Mouse (Mus musculus): ENCODE data around the gene Chchd6. TPM values are rescaled to one million over a fixed set of nuclear protein-coding genes. Genes with fewer than 3 reads are reported as not detected.

Chchd6 gene
- polyA plus RNA-seq, 1 experiment from 2014 or later, result 51.1 TPM

- Histone ChIP-seq H3K9me3 (no peaks in the 10 kb centered on the region), H3K4me1 (peaks cover 8% of the 10 kb centered on the region; the same call in 1 of the 2 replicates), H3K27me3 (ENCODE audit: insufficient read depth, poor library complexity, severe bottlenecking) (no peaks in the 10 kb centered on the region), H3K27ac (no peak overlapping the region), H3K36me3 (no peaks in the 10 kb centered on the region), H3K4me3 (no peak overlapping the region)
- DNase-seq (ENCODE audit: low spot score), result no peak
- 58% methylated on average over 7 of the region's 7 CpGs for WGBS
Observed at GRCm38 (mm10) chr6:89614596-89615372, 19.3 kb upstream of the Chchd6 start.

- WGBS, result 32% methylated on average over 2 of the region's 2 CpGs
- no peaks in the 10 kb centered on the region for H3K9me3 ChIP-seq
- H3K36me3 ChIP-seq, result no peaks in the 10 kb centered on the region
- peaks cover 8% of the 10 kb centered on the region; the same call in 1 of the 2 replicates for H3K4me1 ChIP-seq
- H3K4me3 ChIP-seq, result no peak overlapping the region
- 0 out of 2 replicates have a peak overlapping the region, but pooled peaks have one; percentile 4 for H3K27ac ChIP-seq
- H3K27me3 ChIP-seq (ENCODE audit: insufficient read depth, poor library complexity, severe bottlenecking), result no peaks in the 10 kb centered on the region
- no peak for DNase-seq (ENCODE audit: low spot score)
Observed at GRCm38 (mm10) chr6:89614107-89614471, 18.6 kb upstream of the Chchd6 start.

- H3K9me3 ChIP-seq, result no peaks in the 10 kb centered on the region
- no peaks in the 10 kb centered on the region for H3K36me3 ChIP-seq
- H3K27ac ChIP-seq, result 0 out of 2 replicates have a peak overlapping the region, but pooled peaks have one; percentile 4
- no peak for DNase-seq (ENCODE audit: low spot score)
- 58% methylated on average over 15 of the region's 15 CpGs for WGBS
- no peak overlapping the region for H3K4me3 ChIP-seq
- peaks cover 8% of the 10 kb centered on the region; the same call in 1 of the 2 replicates for H3K4me1 ChIP-seq
- no peaks in the 10 kb centered on the region for H3K27me3 ChIP-seq (ENCODE audit: insufficient read depth, poor library complexity, severe bottlenecking)
Observed at GRCm38 (mm10) chr6:89613336-89614106, 18.1 kb upstream of the Chchd6 start.

- Histone ChIP-seq H3K4me1 (no peaks in the 10 kb centered on the region), H3K9me3 (no peaks in the 10 kb centered on the region), H3K27ac (no peak overlapping the region), H3K4me3 (no peak overlapping the region), H3K27me3 (ENCODE audit: insufficient read depth, poor library complexity, severe bottlenecking) (no peaks in the 10 kb centered on the region), H3K36me3 (no peaks in the 10 kb centered on the region)
- DNase-seq (ENCODE audit: low spot score), result peak; percentile 36
- WGBS, result 42% methylated on average over 4 of the region's 4 CpGs
Observed at GRCm38 (mm10) chr6:89607999-89608398, 12.5 kb upstream of the Chchd6 start.

- Histone ChIP-seq H3K36me3 (no peaks in the 10 kb centered on the region), H3K27ac (no peak overlapping the region), H3K9me3 (no peaks in the 10 kb centered on the region), H3K27me3 (ENCODE audit: insufficient read depth, poor library complexity, severe bottlenecking) (no peaks in the 10 kb centered on the region), H3K4me1 (no peaks in the 10 kb centered on the region), H3K4me3 (no peak overlapping the region)
- DNase-seq (ENCODE audit: low spot score), result peak; percentile 53
- WGBS, result 68% methylated on average over 3 of the region's 3 CpGs
Observed at GRCm38 (mm10) chr6:89606096-89606495, 10.6 kb upstream of the Chchd6 start.

- H3K36me3 ChIP-seq, result no peaks in the 10 kb centered on the region
- WGBS, result 91% methylated on average over 1 of the region's 1 CpGs
- no peak overlapping the region for H3K4me3 ChIP-seq
- H3K27me3 ChIP-seq (ENCODE audit: insufficient read depth, poor library complexity, severe bottlenecking), result no peaks in the 10 kb centered on the region
- peak; percentile 42 for DNase-seq (ENCODE audit: low spot score)
- H3K27ac ChIP-seq, result no peak overlapping the region
- H3K9me3 ChIP-seq, result no peaks in the 10 kb centered on the region
- peaks cover 4% of the 10 kb centered on the region; the same call in 1 of the 2 replicates for H3K4me1 ChIP-seq
Observed at GRCm38 (mm10) chr6:89596510-89596909, 1.1 kb upstream of the Chchd6 start.

GRCm38 (mm10) chr6:89595777-89596146, 310 bp upstream of the Chchd6 start:
- Histone ChIP-seq H3K4me1 (peaks cover 4% of the 10 kb centered on the region; the same call in 1 of the 2 replicates), H3K9me3 (no peaks in the 10 kb centered on the region), H3K36me3 (no peaks in the 10 kb centered on the region), H3K27ac (peak overlapping the region; percentile 63; the same call in 1 of the 2 replicates), H3K4me3 (peak overlapping the region; percentile 67), H3K27me3 (ENCODE audit: insufficient read depth, poor library complexity, severe bottlenecking) (no peaks in the 10 kb centered on the region)
- WGBS, result 21% methylated on average over 5 of the region's 5 CpGs
- no peak for DNase-seq (ENCODE audit: low spot score)

GRCm38 (mm10) chr6:89592016-89592415, 3.4 kb downstream of the Chchd6 start:
- no peaks in the 10 kb centered on the region for H3K27me3 ChIP-seq (ENCODE audit: insufficient read depth, poor library complexity, severe bottlenecking)
- H3K27ac ChIP-seq, result no peak overlapping the region
- peaks cover 4% of the 10 kb centered on the region; the same call in 1 of the 2 replicates for H3K4me1 ChIP-seq
- H3K9me3 ChIP-seq, result no peaks in the 10 kb centered on the region
- no peaks in the 10 kb centered on the region for H3K36me3 ChIP-seq
- 84% methylated on average over 3 of the region's 3 CpGs for WGBS
- DNase-seq (ENCODE audit: low spot score), result peak; percentile 22
- H3K4me3 ChIP-seq, result no peak overlapping the region

GRCm38 (mm10) chr6:89591531-89591930, 3.9 kb downstream of the Chchd6 start:
- H3K27me3 ChIP-seq (ENCODE audit: insufficient read depth, poor library complexity, severe bottlenecking), result no peaks in the 10 kb centered on the region
- peak; percentile 36 for DNase-seq (ENCODE audit: low spot score)
- no peaks in the 10 kb centered on the region for H3K9me3 ChIP-seq
- no peak overlapping the region for H3K27ac ChIP-seq
- H3K4me3 ChIP-seq, result no peak overlapping the region
- H3K36me3 ChIP-seq, result no peaks in the 10 kb centered on the region
- WGBS, result 74% methylated on average over 3 of the region's 3 CpGs
- H3K4me1 ChIP-seq, result peaks cover 4% of the 10 kb centered on the region; the same call in 1 of the 2 replicates

GRCm38 (mm10) chr6:89585696-89586095, 9.8 kb downstream of the Chchd6 start:
- no peaks in the 10 kb centered on the region for H3K9me3 ChIP-seq
- no peak for DNase-seq (ENCODE audit: low spot score)
- no peaks in the 10 kb centered on the region for H3K27me3 ChIP-seq (ENCODE audit: insufficient read depth, poor library complexity, severe bottlenecking)
- H3K36me3 ChIP-seq, result no peaks in the 10 kb centered on the region
- H3K4me3 ChIP-seq, result no peak overlapping the region
- no peak overlapping the region for H3K27ac ChIP-seq
- peaks cover 16% of the 10 kb centered on the region for H3K4me1 ChIP-seq

GRCm38 (mm10) chr6:89584634-89585409, 10.6 kb downstream of the Chchd6 start:
- Histone ChIP-seq H3K4me1 (peaks cover 16% of the 10 kb centered on the region), H3K4me3 (no peak overlapping the region), H3K36me3 (no peaks in the 10 kb centered on the region), H3K27me3 (ENCODE audit: insufficient read depth, poor library complexity, severe bottlenecking) (no peaks in the 10 kb centered on the region), H3K9me3 (no peaks in the 10 kb centered on the region), H3K27ac (no peak overlapping the region; the same call in 1 of the 2 replicates)
- peak; percentile 74 for DNase-seq (ENCODE audit: low spot score)
- 32% methylated on average over 5 of the region's 5 CpGs for WGBS

- no peaks in the 10 kb centered on the region for H3K27me3 ChIP-seq (ENCODE audit: insufficient read depth, poor library complexity, severe bottlenecking)
- DNase-seq (ENCODE audit: low spot score), result no peak
- WGBS, result 91% methylated on average over 3 of the region's 3 CpGs
Observed at GRCm38 (mm10) chr6:89583170-89583569, 12.3 kb downstream of the Chchd6 start.

More at GRCm38 (mm10) chr6:89583170-89583569, 12.3 kb downstream of the Chchd6 start:
- Histone ChIP-seq H3K27ac (no peak overlapping the region), H3K9me3 (no peaks in the 10 kb centered on the region), H3K4me1 (peaks cover 16% of the 10 kb centered on the region), H3K36me3 (no peaks in the 10 kb centered on the region), H3K4me3 (no peak overlapping the region)

Data from heart, embryonic 10.5 days (tissue).